Mouse (Mus musculus) liver, embryonic 11.5 days (tissue): ENCODE measurements around the gene Siah1a. TPM values are rescaled to one million over a fixed set of nuclear protein-coding genes. Genes with fewer than 3 reads are reported as not detected.

Experiments used
- ATAC-seq: fragments of 200-750 bp; cut with Nextera tagmentation; replicated peaks from 2 replicates; pipeline ENCODE4 v1.8.0; 2017; ENCODE audit warnings: moderate number of reproducible peaks, mild to moderate bottlenecking, moderate TSS enrichment, moderate library complexity; ENCODE audit not compliant: low FRiP score
- DNase-seq: peaks from one replicate; pipeline ENCODE4 v3.0.0-alpha.2; 2017; ENCODE audit warnings: low spot score
- H3K27ac ChIP-seq: fragments of 300-500 bp; sonication (generic); 2 replicates; pipeline ENCODE4 v1.5.1; 2014; ENCODE audit warnings: mild to moderate bottlenecking, low read depth, low read length, control low read depth
- H3K27me3 ChIP-seq: fragments of 300-500 bp; sonication (generic); replicated peaks from 2 replicates; pipeline ENCODE4 v1.6.1; 2014; ENCODE audit warnings: low read length, mixed read lengths; ENCODE audit not compliant: control insufficient read depth, insufficient read depth
- H3K36me3 ChIP-seq: fragments of 300-500 bp; sonication (generic); 2 replicates; pipeline ENCODE4 v1.6.1; 2014; ENCODE audit warnings: mild to moderate bottlenecking, low read length, moderate library complexity, mixed read lengths; ENCODE audit not compliant: control insufficient read depth, insufficient read depth
- H3K4me1 ChIP-seq: fragments of 300-500 bp; sonication (generic); replicated peaks from 2 replicates; pipeline ENCODE4 v1.6.1; 2014; ENCODE audit warnings: low read length, mixed read lengths; ENCODE audit not compliant: control insufficient read depth, insufficient read depth
- H3K4me2 ChIP-seq: fragments of 300-500 bp; sonication (generic); 2 replicates; pipeline ENCODE4 v1.6.1; 2014; ENCODE audit warnings: mild to moderate bottlenecking, control low read depth, moderate library complexity
- H3K4me3 ChIP-seq: fragments of 300-500 bp; sonication (generic); 2 replicates; pipeline ENCODE4 v1.5.1; 2014; ENCODE audit warnings: low read depth, low read length, control low read depth
- H3K9ac ChIP-seq: fragments of 300-500 bp; sonication (generic); 2 replicates; pipeline ENCODE4 v1.6.1; 2014; ENCODE audit warnings: low read depth, low read length, control low read depth
- H3K9me3 ChIP-seq: fragments of 300-500 bp; sonication (generic); 2 replicates; pipeline ENCODE4 v1.6.1; 2016; ENCODE audit warnings: low read length, inconsistent platforms, mixed read lengths; ENCODE audit not compliant: control insufficient read depth
- WGBS: fragments of 180-500 bp; shearing (Covaris S2); extraction: QIAGEN DNeasy Blood & Tissue Kit; methylation state at CpG from one replicate; pipeline ENCODE4 v1.1.7; 2014; 5-methylcytosine and 5-hydroxymethylcytosine counted together
- polyA plus RNA-seq: library from polyadenylated mRNA; unstranded; fragments of >200 nt; fragmentation: Nextera tagmentation; extraction: Ambion mirVana; gene quantifications from 2 replicates; pipeline ENCODE4 v1.2.1, GENCODE M21; 2014

Gene Siah1a
- polyA plus RNA-seq, 1 experiment from 2014 or later: 28.0 TPM

DNA sequence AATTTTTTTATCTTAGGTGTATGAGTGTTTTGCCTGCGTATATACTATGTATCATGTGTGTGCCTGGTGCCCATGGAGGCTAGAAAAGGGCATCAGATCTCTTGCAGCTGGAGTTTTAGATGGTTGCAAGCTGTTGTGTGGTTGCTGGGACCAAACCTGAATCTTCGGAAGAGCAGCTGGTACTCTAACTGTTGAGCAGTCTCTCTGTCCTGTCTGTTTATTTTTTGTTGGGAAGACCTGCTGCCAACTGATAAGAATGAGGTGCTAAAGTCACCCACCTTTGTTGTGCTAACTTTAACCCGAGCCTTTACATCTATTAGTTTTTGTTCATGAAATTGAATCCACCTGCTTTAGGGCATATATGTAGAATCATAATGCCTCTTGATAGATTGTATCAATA lies 43.3 kb downstream of the Siah1a start:
- Histone ChIP-seq H3K27ac (peak overlapping the region; percentile 55; the same call in 1 of the 2 replicates), H3K36me3 (no peaks in the 10 kb centered on the region; the same call in 1 of the 2 replicates), H3K4me3 (no peak overlapping the region), H3K4me1 (peaks cover 13% of the 10 kb centered on the region; the same call in 1 of the 2 replicates), H3K9ac (no peak overlapping the region), H3K4me2 (no peak overlapping the region), H3K9me3 (no peaks in the 10 kb centered on the region), H3K27me3 (no peaks in the 10 kb centered on the region)
- ATAC-seq (peak; percentile 78), DNase-seq (no peak)
- 67% methylated on average over 3 of the region's 3 CpGs for WGBS

DNA sequence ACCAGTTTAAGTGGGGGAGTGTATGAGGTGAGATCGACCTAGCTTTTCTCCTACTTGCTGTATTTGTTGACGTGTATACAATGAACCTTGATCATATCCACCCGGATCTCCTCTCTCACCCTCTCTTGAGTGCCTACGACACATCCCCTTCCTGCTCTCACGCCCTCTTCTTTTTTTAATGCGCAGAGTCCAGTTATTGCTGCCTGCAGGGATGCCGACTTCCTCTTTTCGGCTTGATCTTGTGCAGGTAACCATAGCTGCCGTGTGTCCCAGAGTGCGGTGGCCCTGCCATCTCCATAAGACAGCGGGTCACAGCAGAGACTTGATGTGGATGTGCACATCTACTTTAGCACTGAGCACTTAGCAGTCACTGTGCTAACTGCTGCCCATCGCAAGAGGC lies 46.3 kb downstream of the Siah1a start:
- H3K27ac ChIP-seq: no peak overlapping the region

DNA sequence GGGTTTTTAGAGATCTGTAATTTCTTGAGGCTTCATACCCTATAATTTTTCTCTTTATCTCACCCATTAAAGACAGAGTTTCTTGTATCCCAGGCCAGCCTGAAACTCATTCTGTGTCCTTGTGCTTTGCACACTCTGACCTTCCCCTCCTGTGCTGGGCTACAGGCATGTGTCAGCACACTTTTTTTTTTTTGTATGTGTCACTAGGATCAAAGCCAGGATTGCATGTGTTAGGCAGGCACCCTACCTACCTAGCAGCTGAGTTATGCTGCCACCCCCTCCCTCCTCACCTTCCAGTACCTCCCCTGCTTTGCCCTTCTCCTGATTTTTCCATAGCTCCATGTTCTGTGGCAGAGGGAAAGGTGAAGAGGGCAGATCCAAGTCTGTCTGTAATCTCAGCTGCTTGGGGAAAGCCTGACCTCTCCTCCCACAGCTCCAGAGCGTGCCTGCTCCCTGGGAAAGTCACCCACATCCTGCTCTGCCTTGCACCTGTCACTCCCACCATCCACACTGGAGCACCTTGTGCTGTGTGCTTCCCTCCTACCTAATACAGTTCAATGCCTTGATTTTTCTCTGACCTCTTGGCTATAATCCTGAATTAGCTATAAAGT lies 46.8 kb downstream of the Siah1a start:
- WGBS: 58% methylated on average over 1 of the region's 1 CpGs

More for the DNA sequence above, 46.3 kb downstream of the Siah1a start:
- DNase-seq (no peak), ATAC-seq (no peak)
- H3K36me3 ChIP-seq: no peaks in the 10 kb centered on the region
- WGBS: 81% methylated on average over 12 of the region's 12 CpGs
- peaks cover 3% of the 10 kb centered on the region; the same call in 1 of the 2 replicates for H3K4me1 ChIP-seq
- no peak overlapping the region for H3K4me3 ChIP-seq
- no peaks in the 10 kb centered on the region for H3K27me3 ChIP-seq
- no peak overlapping the region for H3K9ac ChIP-seq
- H3K9me3 ChIP-seq: no peaks in the 10 kb centered on the region
- H3K4me2 ChIP-seq: no peak overlapping the region

DNA sequence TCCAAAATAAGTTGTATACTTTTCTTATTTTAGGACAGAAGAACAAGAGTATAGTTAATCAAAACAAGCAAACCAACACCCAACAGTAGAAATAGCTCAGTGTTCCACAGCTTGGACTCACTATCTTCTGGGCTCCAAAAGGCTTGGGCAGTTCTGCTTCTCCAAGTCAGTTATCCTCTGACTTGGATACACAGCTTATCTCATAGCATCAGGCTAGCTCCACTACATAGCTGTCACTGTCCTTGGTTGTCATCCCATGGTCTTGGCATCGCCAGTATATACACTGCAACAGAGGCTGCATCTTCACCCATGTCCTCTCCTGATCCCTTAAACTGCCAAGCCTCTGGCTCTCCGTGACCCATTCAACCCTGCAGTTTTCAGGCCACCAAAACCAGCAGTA lies 50.0 kb downstream of the Siah1a start:
- Histone ChIP-seq H3K27me3 (no peaks in the 10 kb centered on the region), H3K36me3 (no peaks in the 10 kb centered on the region), H3K4me3 (no peak overlapping the region), H3K9ac (no peak overlapping the region), H3K9me3 (no peaks in the 10 kb centered on the region), H3K4me2 (no peak overlapping the region), H3K4me1 (no peaks in the 10 kb centered on the region), H3K27ac (no peak overlapping the region)
- DNase-seq (no peak), ATAC-seq (0 out of 2 replicates have a peak, but pooled peaks have one; percentile 29)
- 83% methylated on average over 2 of the region's 2 CpGs for WGBS

More for the DNA sequence above, 46.8 kb downstream of the Siah1a start:
- Histone ChIP-seq H3K4me3 (no peak overlapping the region), H3K27me3 (no peaks in the 10 kb centered on the region), H3K9me3 (no peaks in the 10 kb centered on the region), H3K4me1 (peaks cover 3% of the 10 kb centered on the region; the same call in 1 of the 2 replicates), H3K36me3 (no peaks in the 10 kb centered on the region), H3K4me2 (no peak overlapping the region), H3K9ac (no peak overlapping the region), H3K27ac (no peak overlapping the region)
- DNase-seq: no peak
- no peak for ATAC-seq

DNA sequence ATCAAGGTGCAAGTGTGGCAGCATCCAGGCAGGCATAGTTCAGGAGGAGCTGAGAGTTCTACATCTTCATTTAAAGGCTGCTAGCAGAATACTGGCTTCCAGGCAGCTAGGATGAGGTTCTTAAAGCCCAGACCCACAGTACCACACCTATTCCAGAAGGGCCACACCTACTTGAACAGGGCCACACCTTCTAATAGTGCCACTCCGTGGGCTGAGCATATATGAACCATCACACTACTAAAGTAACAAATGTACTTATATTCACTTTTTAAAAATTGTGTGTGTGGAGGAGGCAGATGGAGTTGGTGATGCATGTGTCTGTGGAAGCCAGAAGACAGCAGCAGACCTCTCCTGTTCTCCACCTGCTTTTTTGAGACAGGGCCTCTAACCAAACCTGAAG lies 51.7 kb downstream of the Siah1a start:
- Histone ChIP-seq H3K9me3 (no peaks in the 10 kb centered on the region), H3K9ac (no peak overlapping the region), H3K27me3 (no peaks in the 10 kb centered on the region), H3K27ac (no peak overlapping the region), H3K4me3 (no peak overlapping the region), H3K36me3 (no peaks in the 10 kb centered on the region), H3K4me1 (no peaks in the 10 kb centered on the region), H3K4me2 (no peak overlapping the region)
- DNase-seq (no peak), ATAC-seq (no peak)
- WGBS: 73% methylated on average over 1 of the region's 1 CpGs

DNA sequence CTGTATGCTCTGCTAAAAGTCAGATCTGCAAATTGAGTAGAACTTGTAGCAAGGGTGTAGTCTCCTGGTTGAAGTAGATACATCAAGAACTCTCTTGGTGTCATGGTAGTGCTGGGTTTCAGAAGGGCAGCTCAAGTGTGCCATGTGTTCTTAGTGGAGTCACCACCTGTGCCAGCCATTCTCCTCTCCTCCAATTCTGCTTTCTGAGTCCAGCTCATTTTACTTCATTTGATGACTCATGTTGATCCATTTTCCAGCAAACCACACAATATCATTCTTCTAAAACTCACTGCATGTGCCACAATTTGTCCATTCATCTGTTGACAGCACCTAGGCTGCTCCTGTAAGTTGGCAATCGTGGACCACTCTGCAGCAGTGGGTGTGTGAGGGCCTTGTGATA lies 53.6 kb downstream of the Siah1a start:
- no peaks in the 10 kb centered on the region for H3K9me3 ChIP-seq
- no peaks in the 10 kb centered on the region for H3K4me1 ChIP-seq
- no peak overlapping the region for H3K9ac ChIP-seq
- no peak for DNase-seq
- WGBS: 96% methylated on average over 1 of the region's 1 CpGs
- no peak overlapping the region for H3K4me2 ChIP-seq
- no peaks in the 10 kb centered on the region for H3K27me3 ChIP-seq
- no peak overlapping the region for H3K27ac ChIP-seq
- no peaks in the 10 kb centered on the region for H3K36me3 ChIP-seq
- ATAC-seq: no peak
- no peak overlapping the region for H3K4me3 ChIP-seq

DNA sequence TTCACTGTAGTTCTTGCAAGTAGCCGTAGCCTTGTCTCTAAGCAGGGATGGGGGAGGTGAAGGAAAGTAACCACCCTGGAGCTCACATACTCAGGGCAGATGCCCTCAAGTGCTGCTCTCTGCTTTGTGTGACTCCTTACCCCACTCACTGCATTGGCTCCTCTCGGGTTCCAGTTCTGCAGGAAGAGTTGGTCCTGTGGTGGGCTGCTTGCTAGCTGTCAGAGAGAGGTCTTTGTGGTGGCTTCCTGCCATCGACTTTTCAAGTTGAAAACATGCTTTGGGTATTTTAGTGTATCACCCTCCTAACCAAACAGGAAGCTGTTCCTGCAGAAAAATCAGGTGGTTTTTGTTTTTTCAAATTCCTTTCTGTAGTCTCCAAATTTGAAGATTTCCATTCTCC lies 59.1 kb downstream of the Siah1a start:
- 69% methylated on average over 3 of the region's 3 CpGs for WGBS
- Histone ChIP-seq H3K27ac (no peak overlapping the region), H3K9ac (no peak overlapping the region), H3K4me1 (no peaks in the 10 kb centered on the region), H3K27me3 (no peaks in the 10 kb centered on the region), H3K4me3 (no peak overlapping the region), H3K36me3 (no peaks in the 10 kb centered on the region), H3K4me2 (no peak overlapping the region), H3K9me3 (no peaks in the 10 kb centered on the region)
- ATAC-seq: no peak
- no peak for DNase-seq

Other genes with a start within 250 kb of the Siah1a start
- gene Abcc12, start 165.2 kb downstream of the Siah1a start, polyA plus RNA-seq: not detected in 2 replicates
- 50.3 and 60.6 TPM in 2 replicates for gene Lonp2, start 121.9 kb downstream of the Siah1a start, polyA plus RNA-seq
- 1.1 and 1.4 TPM in 2 replicates for gene Gm10638, start 235 bp downstream of the Siah1a start, polyA plus RNA-seq
- 6.6 and 7.8 TPM in 2 replicates for gene N4bp1, start 139.3 kb upstream of the Siah1a start, polyA plus RNA-seq